8 mouse cellular contexts compared by ENCODE assay signal in genomic region chr5:146230864-146231654, GRCm38 (mm10). TPM values are rescaled to one million over a fixed set of nuclear protein-coding genes. Genes with fewer than 3 reads are reported as not detected.
DNase-seq lines count a peak whose midpoint lies in the region; ATAC-seq lines count a peak whose summit lies in the region.

TSS of gene Cdk8 (plus strand) at chr5:146231230.

- peak; percentile 93 for ATAC-seq in hindbrain, embryonic 14.5 days (ENCODE audit: low FRiP score)

- H3K9ac ChIP-seq in hindbrain, embryonic 14.5 days: peak within 1 kb of the TSS; percentile 85

- WGBS in hindbrain, embryonic 14.5 days: under 1% methylated on average over 58 of the region's 102 CpGs

- H3K9me3 ChIP-seq in hindbrain, embryonic 14.5 days (ENCODE audit: control insufficient read depth, low read length): no peaks in the 10 kb centered on the region

- peak; percentile 96 for DNase-seq in R1 (ENCODE audit: low read depth, low spot score)
- DNase-seq in cerebellum, postnatal 25 days: peak; percentile 97
- DNase-seq in frontal cortex, postnatal 25 days (ENCODE audit: low spot score in 2 of 2): peak; percentile 88 to 93
- DNase-seq in hindbrain, embryonic 14.5 days (ENCODE audit: low spot score): peak; percentile 94
- peak; percentile 92 to 93 for DNase-seq in layer of hippocampus, postnatal 36 days
- DNase-seq in lung, postnatal 36 days: peak; percentile 96
- DNase-seq in retina, postnatal 1 day: peak; percentile 97
- peak; percentile 88 to 94 for DNase-seq in urinary bladder, adult 18-20 months (ENCODE audit: low spot score in 2 of 2)

- H3K4me3 ChIP-seq in hindbrain, embryonic 14.5 days (replicated peaks; ENCODE audit: low read length): peak within 1 kb of the TSS; percentile 78

- peaks cover 17% of the 10 kb centered on the region for H3K4me1 ChIP-seq in hindbrain, embryonic 14.5 days (replicated peaks; ENCODE audit: control insufficient read depth, insufficient read depth, low read length)

- peak within 1 kb of the TSS; percentile 77 for H3K4me2 ChIP-seq in hindbrain, embryonic 14.5 days (replicated peaks)

- H3K27me3 ChIP-seq in hindbrain, embryonic 14.5 days (ENCODE audit: control insufficient read depth, insufficient read depth, low read length): no peaks in the 10 kb centered on the region

- peak within 1 kb of the TSS; percentile 96 for H3K27ac ChIP-seq in hindbrain, embryonic 14.5 days

- H3K36me3 ChIP-seq in hindbrain, embryonic 14.5 days (replicated peaks; ENCODE audit: control insufficient read depth, insufficient read depth): no peaks in the 10 kb centered on the region

RNA-seq across cellular contexts. Expression of gene Cdk8, which starts in this region (rescaled TPM):
- 25.7 and 31.6 TPM in 2 replicates for polyA plus RNA-seq in hindbrain, embryonic 14.5 days (2014; fragmentation: Nextera tagmentation; extraction: Ambion mirVana)
- total RNA-seq in layer of hippocampus, postnatal 36 days (2021): 10 to 100 TPM; 42.7 to 50.6 TPM

Comparison
In these comparisons a context has a peak if more than half of its experiments do, and no peak if none do; other contexts are left out.
1. Peak in every context shown above with its lines: DNase-seq, ATAC-seq, H3K4me3 ChIP-seq and H3K27ac ChIP-seq.